Mouse (Mus musculus) splenic B cell, adult 2 months (primary cell): Measurements from ENCODE around the gene Atp8a2.
A peak's percentile ranks its signal among the peaks of the same experiment; 100 is the strongest.

Source experiments
- DNase-seq: peaks from one replicate; pipeline ENCODE4 v3.0.0-alpha.2; 2011; ENCODE audit warnings: low read depth, low spot score
- H3K27me3 ChIP-seq: 2 replicates; pipeline ENCODE4 v1.6.1; 2012; ENCODE audit warnings: mild to moderate bottlenecking, low read length, moderate library complexity, mixed read lengths; ENCODE audit not compliant: control insufficient read depth, poor library complexity, insufficient read depth, severe bottlenecking
- H3K36me3 ChIP-seq: 2 replicates; pipeline ENCODE4 v1.6.1; 2012; ENCODE audit warnings: mild to moderate bottlenecking, low read length, moderate library complexity, mixed read lengths; ENCODE audit not compliant: control insufficient read depth, poor library complexity, insufficient read depth, severe bottlenecking

Gene Atp8a2

GRCm38 (mm10) chr14:60129564-60129963 lies 67.4 kb downstream of the Atp8a2 start:
- DNase-seq = peak; percentile 2
- no peaks in the 10 kb centered on the region for H3K36me3 ChIP-seq
- H3K27me3 ChIP-seq = no peaks in the 10 kb centered on the region; the same call in 1 of the 2 replicates

- DNase-seq = no peak
- no peaks in the 10 kb centered on the region; the same call in 1 of the 2 replicates for H3K27me3 ChIP-seq
- H3K36me3 ChIP-seq = no peaks in the 10 kb centered on the region
Observed at GRCm38 (mm10) chr14:60125202-60125601, 71.8 kb downstream of the Atp8a2 start.

GRCm38 (mm10) chr14:60121572-60121971 lies 75.4 kb downstream of the Atp8a2 start:
- no peaks in the 10 kb centered on the region for H3K27me3 ChIP-seq
- no peak for DNase-seq
- no peaks in the 10 kb centered on the region for H3K36me3 ChIP-seq

GRCm38 (mm10) chr14:60117792-60118585 lies 79.0 kb downstream of the Atp8a2 start:
- no peaks in the 10 kb centered on the region for H3K27me3 ChIP-seq
- no peak for DNase-seq
- H3K36me3 ChIP-seq = no peaks in the 10 kb centered on the region

GRCm38 (mm10) chr14:60086808-60087725 lies 109.9 kb downstream of the Atp8a2 start:
- no peaks in the 10 kb centered on the region for H3K27me3 ChIP-seq
- DNase-seq = peak; percentile 4
- H3K36me3 ChIP-seq = no peaks in the 10 kb centered on the region

GRCm38 (mm10) chr14:60086254-60086807 lies 110.6 kb downstream of the Atp8a2 start:
- Histone ChIP-seq H3K27me3 (no peaks in the 10 kb centered on the region), H3K36me3 (no peaks in the 10 kb centered on the region)
- DNase-seq = no peak

- DNase-seq = no peak
- Histone ChIP-seq H3K36me3 (no peaks in the 10 kb centered on the region), H3K27me3 (no peaks in the 10 kb centered on the region)
Observed at GRCm38 (mm10) chr14:60082771-60083170, 114.2 kb downstream of the Atp8a2 start.

- no peak for DNase-seq
- H3K36me3 ChIP-seq = no peaks in the 10 kb centered on the region
Observed at GRCm38 (mm10) chr14:60072496-60072895, 124.5 kb downstream of the Atp8a2 start.

GRCm38 (mm10) chr14:60065186-60065585 lies 131.8 kb downstream of the Atp8a2 start:
- Histone ChIP-seq H3K27me3 (no peaks in the 10 kb centered on the region), H3K36me3 (no peaks in the 10 kb centered on the region)
- DNase-seq = no peak

More at GRCm38 (mm10) chr14:60072496-60072895, 124.5 kb downstream of the Atp8a2 start:
- H3K27me3 ChIP-seq = no peaks in the 10 kb centered on the region

- H3K36me3 ChIP-seq = no peaks in the 10 kb centered on the region
- H3K27me3 ChIP-seq = no peaks in the 10 kb centered on the region
- DNase-seq = no peak
Observed at GRCm38 (mm10) chr14:60061023-60061422, 136.0 kb downstream of the Atp8a2 start.

GRCm38 (mm10) chr14:60058867-60059266 lies 138.1 kb downstream of the Atp8a2 start:
- H3K36me3 ChIP-seq = no peaks in the 10 kb centered on the region
- DNase-seq = no peak
- no peaks in the 10 kb centered on the region for H3K27me3 ChIP-seq

- H3K36me3 ChIP-seq = no peaks in the 10 kb centered on the region
- DNase-seq = no peak
- H3K27me3 ChIP-seq = no peaks in the 10 kb centered on the region
Observed at GRCm38 (mm10) chr14:60055231-60055630, 141.7 kb downstream of the Atp8a2 start.

- no peaks in the 10 kb centered on the region for H3K36me3 ChIP-seq
- no peak for DNase-seq
Observed at GRCm38 (mm10) chr14:60030666-60031065, 166.3 kb downstream of the Atp8a2 start.

GRCm38 (mm10) chr14:60027139-60027538 lies 169.8 kb downstream of the Atp8a2 start:
- DNase-seq = no peak
- H3K36me3 ChIP-seq = no peaks in the 10 kb centered on the region
- no peaks in the 10 kb centered on the region for H3K27me3 ChIP-seq

More at GRCm38 (mm10) chr14:60030666-60031065, 166.3 kb downstream of the Atp8a2 start:
- H3K27me3 ChIP-seq = no peaks in the 10 kb centered on the region

- Histone ChIP-seq H3K36me3 (no peaks in the 10 kb centered on the region), H3K27me3 (no peaks in the 10 kb centered on the region)
- no peak for DNase-seq
Observed at GRCm38 (mm10) chr14:60026647-60027046, 170.3 kb downstream of the Atp8a2 start.
